Mouse (Mus musculus): Measurements from ENCODE around the gene Osbpl2. TPM values are rescaled to one million over a fixed set of nuclear protein-coding genes. Genes with fewer than 3 reads are reported as not detected.
"Not testable (repeated sequence)": the region's sequence is repeated elsewhere in the genome, so short reads cannot be mapped to it uniquely, and the experiment has no call there.

The Osbpl2 gene
- polyA plus RNA-seq, 1 experiment from 2014 or later: 52.5 TPM

- H3K36me3 ChIP-seq: peaks cover 33% of the 10 kb centered on the region
- peak overlapping the region; percentile 86 for H3K4me3 ChIP-seq
- peak overlapping the region; percentile 86 for H3K4me2 ChIP-seq (replicated peaks)
- no peaks in the 10 kb centered on the region for H3K9me3 ChIP-seq
- peak overlapping the region; percentile 71; the same call in 1 of the 2 replicates for H3K27ac ChIP-seq
- WGBS: under 1% methylated on average over 80 of the region's 80 CpGs
- peak; percentile 75 for ATAC-seq (ENCODE audit: low FRiP score, low read depth)
- H3K4me1 ChIP-seq: peaks cover 22% of the 10 kb centered on the region
- H3K9ac ChIP-seq: peak overlapping the region; percentile 91
- H3K27me3 ChIP-seq (replicated peaks): no peaks in the 10 kb centered on the region
Observed at GRCm38 (mm10) chr2:180171522-180172070, 52.5 kb downstream of the Osbpl2 start.

GRCm38 (mm10) chr2:180172152-180172551 lies 53.0 kb downstream of the Osbpl2 start:
- H3K27ac ChIP-seq: no peak overlapping the region

DNA sequence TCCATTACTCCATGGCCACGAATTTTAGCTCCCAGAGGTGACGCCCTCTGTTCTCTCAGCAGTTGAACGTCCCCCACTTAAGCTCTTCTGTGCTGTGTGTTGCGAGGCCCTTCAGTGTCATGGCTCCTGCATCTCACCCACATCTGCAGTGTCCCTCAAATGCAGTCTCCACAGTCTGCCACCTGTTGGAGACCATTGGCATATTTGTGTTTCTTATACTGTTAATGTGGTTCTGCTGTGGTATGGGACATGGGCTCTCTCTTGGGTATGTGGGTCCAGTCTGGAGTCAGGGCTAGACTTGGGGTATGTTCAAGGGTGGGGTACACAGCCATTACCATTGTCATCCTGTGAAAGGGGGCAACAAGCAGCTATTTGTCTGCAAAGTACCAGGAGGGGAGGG lies 54.1 kb downstream of the Osbpl2 start:
- peaks cover 48% of the 10 kb centered on the region for H3K36me3 ChIP-seq
- H3K27ac ChIP-seq: no peak overlapping the region
- peak overlapping the region; percentile 86 for H3K4me2 ChIP-seq (replicated peaks)
- ATAC-seq (ENCODE audit: low FRiP score, low read depth): no peak
- H3K9me3 ChIP-seq: no peaks in the 10 kb centered on the region
- no peak overlapping the region for H3K4me3 ChIP-seq
- H3K9ac ChIP-seq: 0 out of 2 replicates have a peak overlapping the region, but pooled peaks have one; percentile 91
- H3K4me1 ChIP-seq: peaks cover 22% of the 10 kb centered on the region
- 86% methylated on average over 4 of the region's 4 CpGs for WGBS
- no peaks in the 10 kb centered on the region for H3K27me3 ChIP-seq (replicated peaks)

More at GRCm38 (mm10) chr2:180172152-180172551, 53.0 kb downstream of the Osbpl2 start:
- no peaks in the 10 kb centered on the region for H3K27me3 ChIP-seq (replicated peaks)
- ATAC-seq (ENCODE audit: low FRiP score, low read depth): no peak
- peak overlapping the region; percentile 86 for H3K4me3 ChIP-seq
- 3% methylated on average over 9 of the region's 9 CpGs for WGBS
- peaks cover 22% of the 10 kb centered on the region for H3K4me1 ChIP-seq
- peaks cover 38% of the 10 kb centered on the region for H3K36me3 ChIP-seq
- peak overlapping the region; percentile 91 for H3K9ac ChIP-seq
- no peaks in the 10 kb centered on the region for H3K9me3 ChIP-seq
- H3K4me2 ChIP-seq (replicated peaks): peak overlapping the region; percentile 86

- H3K27me3 ChIP-seq (replicated peaks); H3K9me3 ChIP-seq; ATAC-seq (ENCODE audit: low FRiP score, low read depth); H3K4me3 ChIP-seq; H3K27ac ChIP-seq: not testable (repeated sequence)
- 0 out of 2 replicates have a peak overlapping the region, but pooled peaks have one; percentile 27 for H3K9ac ChIP-seq
- WGBS: 96% methylated on average over 8 of the region's 8 CpGs
- peak overlapping the region; percentile 86 for H3K4me2 ChIP-seq (replicated peaks)
- peaks cover 22% of the 10 kb centered on the region for H3K4me1 ChIP-seq
- peaks cover 53% of the 10 kb centered on the region for H3K36me3 ChIP-seq
Observed at GRCm38 (mm10) chr2:180173711-180174110, 54.6 kb downstream of the Osbpl2 start.

DNA sequence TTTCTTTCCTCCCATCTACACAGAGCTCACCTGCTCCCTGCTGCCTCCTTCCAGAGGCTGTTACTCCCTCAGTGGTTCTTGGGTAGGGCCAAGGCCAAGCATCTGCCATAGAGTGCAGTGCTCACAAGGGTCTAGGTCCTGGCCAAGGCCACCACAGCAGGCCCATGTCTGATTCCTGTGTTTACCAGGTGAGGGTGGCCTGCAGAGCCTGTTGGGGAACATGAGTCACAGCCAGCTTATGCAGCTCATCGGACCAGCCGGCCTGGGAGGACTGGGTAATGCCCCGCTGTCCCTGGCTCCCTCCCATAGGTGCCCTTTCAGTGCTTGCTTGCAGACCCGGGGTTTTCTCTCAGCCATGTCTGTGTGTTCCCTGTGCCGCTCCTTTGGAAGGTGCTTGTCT lies 55.0 kb downstream of the Osbpl2 start:
- Histone ChIP-seq H3K27ac (no peak overlapping the region), H3K36me3 (peaks cover 56% of the 10 kb centered on the region), H3K27me3 (replicated peaks) (no peaks in the 10 kb centered on the region), H3K9ac (no peak overlapping the region), H3K4me2 (replicated peaks) (no peak overlapping the region), H3K4me1 (peaks cover 22% of the 10 kb centered on the region), H3K9me3 (no peaks in the 10 kb centered on the region), H3K4me3 (no peak overlapping the region)
- ATAC-seq (ENCODE audit: low FRiP score, low read depth): no peak
- 98% methylated on average over 5 of the region's 5 CpGs for WGBS

DNA sequence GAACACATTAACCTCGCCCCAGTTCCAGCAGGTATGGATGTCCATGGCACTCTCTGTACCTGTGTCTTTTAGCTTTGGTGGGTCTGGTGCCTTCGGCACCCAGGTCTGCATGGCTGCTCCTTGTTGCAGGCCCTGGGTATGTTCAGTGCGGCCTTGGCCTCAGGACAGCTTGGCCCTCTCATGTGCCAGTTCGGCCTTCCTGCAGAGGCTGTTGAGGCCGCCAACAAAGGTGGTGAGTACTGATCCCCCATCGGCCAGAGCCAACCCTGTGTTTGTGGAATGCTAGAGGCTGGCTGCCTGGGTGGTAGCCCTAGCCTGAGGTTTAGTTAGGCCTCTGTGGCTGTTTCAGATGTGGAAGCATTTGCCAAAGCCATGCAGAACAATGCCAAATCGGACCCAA lies 56.6 kb downstream of the Osbpl2 start:
- no peak for ATAC-seq (ENCODE audit: low FRiP score, low read depth)
- Histone ChIP-seq H3K36me3 (peaks cover 67% of the 10 kb centered on the region), H3K4me3 (no peak overlapping the region), H3K9me3 (no peaks in the 10 kb centered on the region), H3K4me1 (peaks cover 19% of the 10 kb centered on the region), H3K27ac (no peak overlapping the region), H3K27me3 (replicated peaks) (no peaks in the 10 kb centered on the region), H3K4me2 (replicated peaks) (no peak overlapping the region), H3K9ac (no peak overlapping the region)
- WGBS: 93% methylated on average over 7 of the region's 7 CpGs

- Histone ChIP-seq H3K36me3 (peaks cover 35% of the 10 kb centered on the region), H3K9ac (no peak overlapping the region), H3K4me1 (no peaks in the 10 kb centered on the region), H3K4me3 (no peak overlapping the region), H3K27ac (no peak overlapping the region), H3K9me3 (no peaks in the 10 kb centered on the region), H3K4me2 (replicated peaks) (no peak overlapping the region), H3K27me3 (replicated peaks) (no peaks in the 10 kb centered on the region)
- WGBS: 86% methylated on average over 9 of the region's 9 CpGs
- no peak for ATAC-seq (ENCODE audit: low FRiP score, low read depth)
Observed at GRCm38 (mm10) chr2:180181542-180181941, 62.4 kb downstream of the Osbpl2 start.

- H3K36me3 ChIP-seq: peaks cover 11% of the 10 kb centered on the region
Observed at GRCm38 (mm10) chr2:180184011-180184751, 65.1 kb downstream of the Osbpl2 start.

GRCm38 (mm10) chr2:180184752-180185109 lies 65.6 kb downstream of the Osbpl2 start:
- no peak for ATAC-seq (ENCODE audit: low FRiP score, low read depth)
- no peak overlapping the region for H3K27ac ChIP-seq
- H3K9ac ChIP-seq: no peak overlapping the region
- H3K4me1 ChIP-seq: no peaks in the 10 kb centered on the region
- no peak overlapping the region for H3K4me2 ChIP-seq (replicated peaks)
- peaks cover 5% of the 10 kb centered on the region; the same call in 1 of the 2 replicates for H3K36me3 ChIP-seq
- WGBS: 87% methylated on average over 6 of the region's 6 CpGs
- H3K9me3 ChIP-seq: no peaks in the 10 kb centered on the region
- H3K27me3 ChIP-seq (replicated peaks): no peaks in the 10 kb centered on the region
- no peak overlapping the region for H3K4me3 ChIP-seq

More at GRCm38 (mm10) chr2:180184011-180184751, 65.1 kb downstream of the Osbpl2 start:
- H3K27ac ChIP-seq: no peak overlapping the region
- no peak overlapping the region for H3K9ac ChIP-seq
- no peaks in the 10 kb centered on the region for H3K9me3 ChIP-seq
- 91% methylated on average over 24 of the region's 24 CpGs for WGBS
- H3K4me2 ChIP-seq (replicated peaks): no peak overlapping the region
- H3K4me1 ChIP-seq: no peaks in the 10 kb centered on the region
- ATAC-seq (ENCODE audit: low FRiP score, low read depth): no peak
- no peaks in the 10 kb centered on the region for H3K27me3 ChIP-seq (replicated peaks)
- no peak overlapping the region for H3K4me3 ChIP-seq

- WGBS: 89% methylated on average over 14 of the region's 14 CpGs
- no peaks in the 10 kb centered on the region for H3K4me1 ChIP-seq
- ATAC-seq (ENCODE audit: low FRiP score, low read depth): no peak
- no peak overlapping the region for H3K9ac ChIP-seq
- H3K4me3 ChIP-seq: no peak overlapping the region
- no peaks in the 10 kb centered on the region for H3K27me3 ChIP-seq (replicated peaks)
- no peaks in the 10 kb centered on the region for H3K9me3 ChIP-seq
- no peak overlapping the region for H3K4me2 ChIP-seq (replicated peaks)
- no peak overlapping the region for H3K27ac ChIP-seq
- H3K36me3 ChIP-seq: no peaks in the 10 kb centered on the region
Observed at GRCm38 (mm10) chr2:180185686-180186085, 66.6 kb downstream of the Osbpl2 start.

GRCm38 (mm10) chr2:180187362-180187761 lies 68.3 kb downstream of the Osbpl2 start:
- Histone ChIP-seq H3K9ac (no peak overlapping the region), H3K27me3 (replicated peaks) (no peaks in the 10 kb centered on the region), H3K9me3 (no peaks in the 10 kb centered on the region), H3K27ac (no peak overlapping the region), H3K4me3 (no peak overlapping the region), H3K4me2 (replicated peaks) (no peak overlapping the region), H3K36me3 (no peaks in the 10 kb centered on the region), H3K4me1 (no peaks in the 10 kb centered on the region)
- WGBS: 90% methylated on average over 11 of the region's 11 CpGs
- no peak for ATAC-seq (ENCODE audit: low FRiP score, low read depth)

DNA sequence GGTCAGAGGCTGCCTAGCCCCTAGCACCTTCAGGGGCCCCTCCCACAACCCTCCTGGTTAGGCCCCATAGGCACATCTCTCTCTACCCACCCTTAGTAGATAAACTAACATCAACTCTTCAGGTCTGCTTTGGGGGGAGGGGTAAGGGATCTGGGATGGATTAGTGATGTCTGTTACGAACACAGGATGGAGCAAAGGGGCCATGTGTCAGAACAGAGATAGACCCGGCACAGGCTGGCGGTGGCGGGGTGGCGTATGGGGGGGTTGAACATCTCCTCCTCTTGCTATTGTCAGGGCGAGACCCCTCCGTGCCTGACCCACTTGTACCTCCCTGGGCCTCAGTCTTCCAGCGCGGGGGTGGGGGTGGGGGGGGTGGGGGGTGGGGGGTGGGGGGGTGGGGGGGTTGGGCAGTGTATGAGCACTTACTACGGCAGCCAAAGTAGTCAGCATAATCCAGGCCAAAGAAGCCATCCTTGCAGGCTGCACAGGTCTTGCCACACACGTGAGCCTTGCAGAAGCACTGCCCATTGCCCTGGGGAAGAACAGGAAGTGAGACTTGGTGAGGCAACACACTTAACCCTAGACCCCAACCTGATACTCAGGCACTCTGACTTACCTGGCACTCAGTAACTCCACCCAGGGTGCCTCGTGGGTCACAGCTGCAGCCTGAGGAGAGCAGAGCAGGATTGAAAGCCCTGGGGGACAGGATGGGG lies 77.7 kb downstream of the Osbpl2 start:
- no peak overlapping the region for H3K4me3 ChIP-seq
- no peaks in the 10 kb centered on the region for H3K9me3 ChIP-seq
- no peaks in the 10 kb centered on the region for H3K36me3 ChIP-seq
- 0 out of 2 replicates have a peak, but pooled peaks cover 4% of the 10 kb centered on the region for H3K4me1 ChIP-seq
- 0 out of 2 replicates have a peak overlapping the region, but pooled peaks have one; percentile 26 for H3K9ac ChIP-seq
- no peak overlapping the region for H3K4me2 ChIP-seq (replicated peaks)
- ATAC-seq (ENCODE audit: low FRiP score, low read depth): no peak
- no peak overlapping the region for H3K27ac ChIP-seq
- WGBS: 81% methylated on average over 8 of the region's 12 CpGs
- H3K27me3 ChIP-seq (replicated peaks): no peaks in the 10 kb centered on the region

All from neural tube, embryonic 12.5 days (tissue).